Comparison of ENCODE assay signal across 8 mouse cellular contexts in the genomic region with DNA sequence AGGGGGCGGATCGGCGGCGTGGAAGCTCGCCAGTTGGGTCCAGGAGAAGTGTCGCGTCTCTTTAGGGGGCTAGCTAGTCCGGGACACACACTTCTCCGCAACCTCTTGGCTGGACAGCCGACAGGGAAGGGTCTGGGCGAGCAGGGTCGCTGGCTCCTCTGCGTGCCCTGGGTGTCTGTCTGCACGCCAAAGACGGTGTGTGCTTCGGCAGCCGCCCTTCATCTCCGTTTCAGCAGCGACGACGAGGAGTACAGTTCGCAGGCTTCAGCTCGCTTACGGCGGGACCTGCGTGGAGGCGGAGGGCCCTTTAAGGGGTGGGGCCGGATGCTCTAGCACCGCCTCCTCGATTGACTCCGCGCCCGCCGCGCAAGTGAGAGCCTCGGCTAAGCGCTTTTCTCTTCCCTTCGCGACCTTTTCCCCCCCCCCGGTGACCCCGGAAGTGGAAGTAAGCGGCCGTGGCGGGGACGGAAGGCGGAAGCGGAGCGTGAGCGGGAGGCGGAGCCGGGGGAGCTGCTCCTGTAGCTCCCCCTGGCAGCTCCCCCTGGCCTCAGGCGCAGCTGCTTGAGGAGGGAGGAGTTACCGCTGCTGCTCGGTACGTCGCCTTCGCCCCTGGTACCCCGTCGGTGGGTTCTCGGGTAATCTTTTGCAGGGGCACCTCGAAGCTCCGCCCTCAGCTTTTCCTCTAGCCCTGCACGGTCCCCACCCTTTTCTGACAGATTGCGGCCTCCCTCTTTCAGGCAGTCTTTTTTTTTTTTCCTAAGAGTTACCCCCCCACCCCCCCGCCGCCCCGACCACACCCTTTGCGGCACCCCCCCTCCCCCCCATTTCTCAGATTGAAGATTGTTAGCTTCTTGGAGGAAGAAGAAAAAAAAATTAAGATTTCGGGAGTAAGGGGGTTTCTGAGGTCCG. TPM values are rescaled to one million over a fixed set of nuclear protein-coding genes. Genes with fewer than 3 reads are reported as not detected.
DNase-seq lines count a peak whose midpoint lies in the region; ATAC-seq and TF ChIP-seq lines count a peak whose summit lies in the region.

No protein-coding gene starts in this region.

- H3K4me2 ChIP-seq in forebrain, postnatal 0 days (ENCODE audit: low read depth) = peak overlapping the region; percentile 81
- peak overlapping the region; percentile 79 for H3K4me2 ChIP-seq in lung, postnatal 0 days (replicated peaks; ENCODE audit: low read depth, low read length)

- peak overlapping the region; percentile 87 for H3K27ac ChIP-seq in MEL (ENCODE audit: control insufficient read depth, low read depth, low read length)
- peak overlapping the region; percentile 93 for H3K27ac ChIP-seq in cerebellum, adult 2 months (ENCODE audit: insufficient read depth, low read length)
- peak overlapping the region; percentile 98 for H3K27ac ChIP-seq in forebrain, postnatal 0 days (ENCODE audit: low read depth, low read length)
- peak overlapping the region; percentile 91 for H3K27ac ChIP-seq in lung, postnatal 0 days (ENCODE audit: low read length)

- H3K4me3 ChIP-seq in MEL (ENCODE audit: control insufficient read depth in 1 of 2, insufficient read depth in 1 of 2, low read depth in 2 of 2, low read length in 2 of 2) = peak overlapping the region; percentile 86 to 92
- H3K4me3 ChIP-seq in cerebellum, adult 2 months (replicated peaks; ENCODE audit: insufficient read depth, low read depth, low read length) = peak overlapping the region; percentile 91
- H3K4me3 ChIP-seq in forebrain, postnatal 0 days (ENCODE audit: low read depth, low read length) = peak overlapping the region; percentile 89
- peak overlapping the region; percentile 73 for H3K4me3 ChIP-seq in lung, postnatal 0 days (ENCODE audit: low read depth, low read length)

- peaks cover 27% of the 10 kb centered on the region for H3K79me2 ChIP-seq in MEL (ENCODE audit: control insufficient read depth, insufficient read depth, low read length, poor library complexity)

- peak in 1 of 2 experiments; percentile 32; a peak in 1 of 4 replicates for TF ChIP-seq EP300 in MEL (IDR thresholded peaks at IDR 0.05; ENCODE audit: low read depth in 1 of 2, low read length in 2 of 2)
- TF ChIP-seq EP300 in lung, postnatal 0 days (IDR thresholded peaks at IDR 0.05) = no peak

- peaks cover 0 to 8% of the 10 kb centered on the region in 2 experiments; a peak in 2 of 4 replicates for H3K36me3 ChIP-seq in MEL (ENCODE audit: control insufficient read depth in 1 of 2, insufficient read depth in 2 of 2, low read length in 2 of 2)
- H3K36me3 ChIP-seq in forebrain, postnatal 0 days (ENCODE audit: insufficient read depth) = peaks cover 9% of the 10 kb centered on the region; the same call in 1 of the 2 replicates
- H3K36me3 ChIP-seq in lung, postnatal 0 days (ENCODE audit: insufficient read depth, low read length) = peaks cover 7% of the 10 kb centered on the region; the same call in 1 of the 2 replicates

- TF ChIP-seq CTCF in MEL (IDR thresholded peaks at IDR 0.05 in 2 of 3, conservative IDR thresholded peaks at IDR 0.05 in 1 of 3; ENCODE audit: control insufficient read depth in 1 of 3, insufficient read depth in 1 of 3, low read depth in 2 of 3, low read length in 3 of 3, poor library complexity in 1 of 3, severe bottlenecking in 1 of 3) = peak in 2 of 3 experiments; percentile 6 to 26; a peak in 2 of 6 replicates
- TF ChIP-seq CTCF in cerebellum, adult 2 months (IDR thresholded peaks at IDR 0.05; ENCODE audit: borderline replicate concordance, insufficient read depth, low read depth, low read length) = no peak
- peak; percentile 43 for TF ChIP-seq CTCF in forebrain, postnatal 0 days (IDR thresholded peaks at IDR 0.05; ENCODE audit: low read depth)
- TF ChIP-seq CTCF in lung, postnatal 0 days (IDR thresholded peaks at IDR 0.05) = peak; percentile 54

- WGBS in cerebellum, adult 2 months = under 1% methylated on average over 69 of the region's 70 CpGs
- WGBS in forebrain, postnatal 0 days = 2% methylated on average over 69 of the region's 70 CpGs
- under 1% methylated on average over 60 of the region's 70 CpGs for WGBS in lung, postnatal 0 days

- TF ChIP-seq RAD21 in MEL (IDR thresholded peaks at IDR 0.05; ENCODE audit: low read depth, low read length) = no peak

- H3K27me3 ChIP-seq in MEL (ENCODE audit: control insufficient read depth in 1 of 2, insufficient read depth in 2 of 2, low read length in 2 of 2) = no peaks in the 10 kb centered on the region
- H3K27me3 ChIP-seq in cerebellum, adult 2 months (ENCODE audit: control insufficient read depth, insufficient read depth, low read length) = no peaks in the 10 kb centered on the region
- H3K27me3 ChIP-seq in forebrain, postnatal 0 days (ENCODE audit: insufficient read depth, low read length) = no peaks in the 10 kb centered on the region
- H3K27me3 ChIP-seq in lung, postnatal 0 days (replicated peaks; ENCODE audit: insufficient read depth, low read length) = no peaks in the 10 kb centered on the region

- H3K9me3 ChIP-seq in MEL (replicated peaks; ENCODE audit: insufficient read depth, low read length) = no peaks in the 10 kb centered on the region
- H3K9me3 ChIP-seq in forebrain, postnatal 0 days (ENCODE audit: low read length) = no peaks in the 10 kb centered on the region
- no peaks in the 10 kb centered on the region for H3K9me3 ChIP-seq in lung, postnatal 0 days (ENCODE audit: low read length)

- TF ChIP-seq POLR2A in MEL (IDR thresholded peaks at IDR 0.05; ENCODE audit: control insufficient read depth in 1 of 2, insufficient read depth in 1 of 2, low read depth in 1 of 2, low read length in 2 of 2, poor library complexity in 1 of 2) = peak; percentile 38 to 63; a peak in 1 of 4 replicates
- TF ChIP-seq POLR2A in cerebellum, adult 2 months (IDR thresholded peaks at IDR 0.05; ENCODE audit: borderline replicate concordance, insufficient read depth, low read length) = peak; percentile 79; the same call in 1 of the 2 replicates

- H3K9ac ChIP-seq in MEL (ENCODE audit: control insufficient read depth, low read depth, low read length, poor library complexity, severe bottlenecking) = peak overlapping the region; percentile 90
- H3K9ac ChIP-seq in forebrain, postnatal 0 days = peak overlapping the region; percentile 92
- H3K9ac ChIP-seq in lung, postnatal 0 days (replicated peaks; ENCODE audit: low read depth) = peak overlapping the region; percentile 57

- peaks cover 5 to 12% of the 10 kb centered on the region in 2 experiments; a peak in 3 of 4 replicates for H3K4me1 ChIP-seq in MEL (ENCODE audit: control insufficient read depth in 1 of 2, insufficient read depth in 2 of 2, low read length in 2 of 2)
- H3K4me1 ChIP-seq in cerebellum, adult 2 months (ENCODE audit: control insufficient read depth, insufficient read depth, low read length) = peaks cover 13% of the 10 kb centered on the region
- peaks cover 30% of the 10 kb centered on the region for H3K4me1 ChIP-seq in forebrain, postnatal 0 days (ENCODE audit: insufficient read depth)
- peaks cover 33% of the 10 kb centered on the region for H3K4me1 ChIP-seq in lung, postnatal 0 days (ENCODE audit: insufficient read depth, low read depth, low read length)

- ATAC-seq in forebrain, postnatal 0 days = peak; percentile 93
- peak; percentile 85 to 86 for ATAC-seq in hematopoietic stem cell, adult 5-6 weeks (replicated peaks in 1 of 2; ENCODE audit: insufficient read depth in 1 of 2, low FRiP score in 2 of 2, low TSS enrichment in 1 of 2, low read depth in 1 of 2, poor library complexity in 2 of 2, severe bottlenecking in 2 of 2)
- peak; percentile 94 for ATAC-seq in lung, postnatal 0 days

- DNase-seq in MEL (ENCODE audit: low read depth, low spot score) = peak; percentile 99
- DNase-seq in cerebellum, adult 2 months = peak; percentile 94 to 96
- peak; percentile 98 for DNase-seq in forebrain, postnatal 0 days
- peak; percentile 70 for DNase-seq in layer of hippocampus, adult 9-10 months (ENCODE audit: low spot score)
- peak; percentile 99 for DNase-seq in lung, postnatal 0 days (ENCODE audit: low spot score)
- peak; percentile 88 for DNase-seq in ovary, postnatal 14 days (ENCODE audit: low spot score)
- DNase-seq in thymus, postnatal 14 days = peak; percentile 98

RNA-seq across cellular contexts. Expression of gene Tmem198b, which starts 1.2 kb away (rescaled TPM):
- 2.2 and 3.1 TPM in 2 replicates for total RNA-seq in MEL (2012; rRNA removed)
- 1 to 10 TPM in 1 of 2 experiments, not detected in 1; 8.6 TPM for polyA plus RNA-seq in MEL (2012; ENCODE audit: insufficient read depth in 1 of 2, insufficient read length in 2 of 2, low read depth in 1 of 2, low replicate concordance in 2 of 2, missing spikeins in 1 of 2)
- polyA plus RNA-seq in cerebellum, adult 2 months (2012; rRNA removed) = 26.4 and 26.6 TPM in 2 replicates
- total RNA-seq in forebrain, postnatal 0 days (2014; rRNA removed) = 9.5 and 12.9 TPM in 2 replicates
- polyA plus RNA-seq in forebrain, postnatal 0 days (2015; fragmentation: Nextera tagmentation; extraction: Ambion mirVana) = 12.9 and 14.6 TPM in 2 replicates
- total RNA-seq in hematopoietic stem cell, adult 5-6 weeks (2017) = 4.9 and 6.8 TPM in 2 replicates
- polyA plus RNA-seq in lung, postnatal 0 days (2015; fragmentation: Nextera tagmentation; extraction: Ambion mirVana) = 13.6 and 13.8 TPM in 2 replicates

RNA-seq across cellular contexts. Expression of gene Dnajc14, which starts 1.5 kb away (rescaled TPM):
- total RNA-seq in MEL (2012; rRNA removed) = 22.2 and 27.7 TPM in 2 replicates
- 10 to 100 TPM in 1 of 2 experiments, not detected in 1; 36.7 TPM for polyA plus RNA-seq in MEL (2012; ENCODE audit: insufficient read depth in 1 of 2, insufficient read length in 2 of 2, low read depth in 1 of 2, low replicate concordance in 2 of 2, missing spikeins in 1 of 2)
- 22.4 and 24.1 TPM in 2 replicates for polyA plus RNA-seq in cerebellum, adult 2 months (2012; rRNA removed)
- 39.6 and 45.7 TPM in 2 replicates for total RNA-seq in forebrain, postnatal 0 days (2014; rRNA removed)
- polyA plus RNA-seq in forebrain, postnatal 0 days (2015; fragmentation: Nextera tagmentation; extraction: Ambion mirVana) = 30.5 and 38.2 TPM in 2 replicates
- total RNA-seq in hematopoietic stem cell, adult 5-6 weeks (2017) = 34.6 and 48.0 TPM in 2 replicates
- polyA plus RNA-seq in lung, postnatal 0 days (2015; fragmentation: Nextera tagmentation; extraction: Ambion mirVana) = 44.0 and 51.9 TPM in 2 replicates

RNA-seq across cellular contexts. Expression of gene Sarnp, which starts 11.8 kb away (rescaled TPM):
- total RNA-seq in MEL (2012; rRNA removed) = 100 and 103 TPM in 2 replicates
- polyA plus RNA-seq in MEL (2012; ENCODE audit: insufficient read depth in 1 of 2, insufficient read length in 2 of 2, low read depth in 1 of 2, low replicate concordance in 2 of 2, missing spikeins in 1 of 2) = 1,000 to 10,000 TPM in 1 of 2 experiments, 100 to 1,000 TPM in 1; 189 to 1,007 TPM
- polyA plus RNA-seq in cerebellum, adult 2 months (2012; rRNA removed) = 54.5 and 60.2 TPM in 2 replicates
- 54.6 and 59.6 TPM in 2 replicates for total RNA-seq in forebrain, postnatal 0 days (2014; rRNA removed)
- polyA plus RNA-seq in forebrain, postnatal 0 days (2015; fragmentation: Nextera tagmentation; extraction: Ambion mirVana) = 146 and 167 TPM in 2 replicates
- total RNA-seq in hematopoietic stem cell, adult 5-6 weeks (2017) = 200 and 239 TPM in 2 replicates
- polyA plus RNA-seq in lung, postnatal 0 days (2015; fragmentation: Nextera tagmentation; extraction: Ambion mirVana) = 113 and 119 TPM in 2 replicates

RNA-seq across cellular contexts. Expression of gene Mmp19, which starts 14.6 kb away (rescaled TPM):
- 0.08 and 0.10 TPM in 2 replicates for total RNA-seq in MEL (2012; rRNA removed)
- under 1 TPM in 1 of 2 experiments, not detected in 1; 0.36 TPM for polyA plus RNA-seq in MEL (2012; ENCODE audit: insufficient read depth in 1 of 2, insufficient read length in 2 of 2, low read depth in 1 of 2, low replicate concordance in 2 of 2, missing spikeins in 1 of 2)
- polyA plus RNA-seq in cerebellum, adult 2 months (2012; rRNA removed) = 0.61 and 0.70 TPM in 2 replicates
- 0.57 and 0.69 TPM in 2 replicates for total RNA-seq in forebrain, postnatal 0 days (2014; rRNA removed)
- 0.33 and 0.36 TPM in 2 replicates for polyA plus RNA-seq in forebrain, postnatal 0 days (2015; fragmentation: Nextera tagmentation; extraction: Ambion mirVana)
- total RNA-seq in hematopoietic stem cell, adult 5-6 weeks (2017) = 1.0 TPM in 1 of 2 replicates, not detected in the other
- polyA plus RNA-seq in lung, postnatal 0 days (2015; fragmentation: Nextera tagmentation; extraction: Ambion mirVana) = 8.2 and 9.8 TPM in 2 replicates

RNA-seq across cellular contexts. Expression of gene Ormdl2, which starts 16.1 kb away (rescaled TPM):
- 90.7 and 100 TPM in 2 replicates for total RNA-seq in MEL (2012; rRNA removed)
- polyA plus RNA-seq in MEL (2012; ENCODE audit: insufficient read depth in 1 of 2, insufficient read length in 2 of 2, low read depth in 1 of 2, low replicate concordance in 2 of 2, missing spikeins in 1 of 2) = 100 to 1,000 TPM; 114 to 278 TPM
- 25.7 and 26.0 TPM in 2 replicates for polyA plus RNA-seq in cerebellum, adult 2 months (2012; rRNA removed)
- total RNA-seq in forebrain, postnatal 0 days (2014; rRNA removed) = 6.3 and 8.3 TPM in 2 replicates
- polyA plus RNA-seq in forebrain, postnatal 0 days (2015; fragmentation: Nextera tagmentation; extraction: Ambion mirVana) = 13.2 and 16.1 TPM in 2 replicates
- 61.1 and 74.1 TPM in 2 replicates for total RNA-seq in hematopoietic stem cell, adult 5-6 weeks (2017)
- polyA plus RNA-seq in lung, postnatal 0 days (2015; fragmentation: Nextera tagmentation; extraction: Ambion mirVana) = 59.8 and 62.1 TPM in 2 replicates

Comparison
In these comparisons a context has a peak if more than half of its experiments do, and no peak if none do; other contexts are left out.
1. Peak in every context shown above with its lines: DNase-seq, ATAC-seq, H3K4me3 ChIP-seq and H3K27ac ChIP-seq.